Mouse (Mus musculus): ENCODE measurements around the gene Lrrc36.
A peak's percentile ranks its signal among the peaks of the same experiment; 100 is the strongest.

Gene Lrrc36

DNA sequence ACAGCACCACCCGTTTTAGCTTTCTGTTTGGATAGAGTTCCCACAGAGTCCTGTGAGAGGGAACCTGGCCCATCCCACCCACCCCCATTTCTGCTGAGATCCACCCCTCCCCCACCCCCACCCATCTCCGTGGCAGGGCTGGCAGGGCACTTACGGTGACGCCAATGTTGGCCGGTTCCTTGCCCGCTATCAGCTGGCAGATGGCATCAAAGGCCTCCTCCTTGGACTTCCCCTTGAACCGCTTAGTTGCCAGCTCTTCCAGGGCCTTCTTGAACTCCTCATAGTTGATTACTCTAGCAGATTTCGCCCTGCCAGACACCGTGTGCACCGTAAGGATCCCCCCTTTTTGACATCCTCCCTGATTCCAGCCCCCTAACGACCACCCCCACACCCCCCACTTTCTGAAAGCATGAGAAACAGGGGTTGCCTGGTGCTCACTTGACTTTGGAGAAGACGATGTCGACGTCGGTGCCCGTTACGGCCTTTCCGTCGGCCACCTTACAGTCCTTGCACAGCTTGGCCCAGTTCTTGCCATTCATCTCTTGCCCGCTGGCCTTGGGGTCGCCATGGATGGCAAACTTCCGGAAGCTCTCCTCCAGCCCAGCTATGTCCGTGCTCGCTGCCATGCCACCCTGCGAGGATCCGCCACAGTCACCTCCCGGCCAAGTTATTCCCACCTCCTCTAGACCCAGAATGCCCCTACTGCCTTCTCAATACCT, 54.8 kb downstream of the Lrrc36 start:
- no peak for DNase-seq

DNA sequence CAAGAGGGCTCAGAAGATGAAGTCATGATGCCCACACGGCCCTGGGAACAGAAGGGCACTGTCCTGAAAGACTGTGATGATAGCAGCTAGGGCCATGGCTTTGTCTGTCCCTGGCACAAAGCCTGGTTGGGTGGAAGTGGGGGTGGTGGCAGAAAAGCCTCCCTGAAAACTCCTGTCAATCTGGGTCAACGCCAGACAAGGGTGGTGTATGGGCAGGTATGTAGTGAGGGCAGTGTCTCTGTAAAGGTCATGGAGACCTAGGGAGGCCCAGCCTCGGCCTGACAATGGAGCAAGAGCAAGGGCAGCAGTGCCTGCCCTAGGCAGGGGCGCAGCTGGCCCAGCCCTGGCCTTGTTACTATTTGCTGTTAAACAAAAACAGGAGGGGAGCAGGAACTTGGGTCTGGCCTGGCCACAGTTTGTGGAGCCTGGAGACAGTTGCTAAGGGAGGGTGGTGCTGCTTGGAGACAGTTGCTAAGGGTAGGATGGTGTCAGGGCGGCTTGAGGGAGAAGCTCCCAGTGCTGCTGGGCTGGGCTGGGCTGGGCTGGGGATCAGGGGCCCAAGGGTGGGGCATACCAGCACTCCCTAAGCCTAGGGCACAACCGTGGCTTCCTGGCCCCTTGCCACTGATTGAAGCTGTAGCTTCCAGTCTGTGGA, 55.8 kb downstream of the Lrrc36 start:
- peak; percentile 85 for DNase-seq

- peak; percentile 16 for DNase-seq
Measured at GRCm38 (mm10) chr8:105469816-105470215, 56.4 kb downstream of the Lrrc36 start.

- no peak for DNase-seq
Measured at GRCm38 (mm10) chr8:105470262-105470661, 56.9 kb downstream of the Lrrc36 start.

- no peak for DNase-seq
Measured at GRCm38 (mm10) chr8:105470681-105471313, 57.4 kb downstream of the Lrrc36 start.

DNA sequence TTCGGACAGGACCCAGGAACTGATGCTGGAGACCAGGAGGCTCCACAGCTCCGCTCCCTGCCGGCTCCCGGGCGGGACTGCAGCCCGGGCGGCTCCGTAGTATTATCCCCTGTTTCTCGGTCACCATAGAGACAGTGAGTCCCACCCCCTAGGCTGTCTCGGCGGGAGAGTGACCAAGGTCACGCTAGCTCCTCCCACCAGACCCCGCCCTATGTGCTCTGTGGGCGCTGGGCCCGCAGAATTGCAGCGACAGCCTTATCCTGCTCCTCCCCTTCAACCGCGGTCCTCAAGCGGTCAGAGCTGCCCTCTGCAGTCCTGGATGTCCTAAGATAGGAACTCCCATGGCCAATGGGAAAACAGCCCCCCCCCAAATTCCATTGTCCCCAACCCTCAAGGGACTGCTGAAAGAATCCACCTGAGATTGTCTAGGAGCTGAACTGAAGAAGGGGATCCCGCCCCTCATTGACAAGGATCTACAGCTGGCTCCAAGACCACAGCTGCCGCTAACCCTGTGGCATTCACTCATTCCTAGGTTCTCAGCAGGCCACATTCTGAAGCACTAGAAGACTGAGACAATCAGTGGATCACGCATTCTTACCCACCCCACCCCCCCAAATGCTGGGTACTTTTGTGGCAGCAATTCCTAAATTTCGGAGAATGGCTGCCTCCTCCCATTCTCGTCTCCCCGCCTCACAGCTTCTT, 58.1 kb downstream of the Lrrc36 start, which contains the start of gene Tppp3:
Tppp3 (minus strand) TSS at position 213 of the 702 bp plus-strand sequence.
- peak; percentile 100 for DNase-seq

DNA sequence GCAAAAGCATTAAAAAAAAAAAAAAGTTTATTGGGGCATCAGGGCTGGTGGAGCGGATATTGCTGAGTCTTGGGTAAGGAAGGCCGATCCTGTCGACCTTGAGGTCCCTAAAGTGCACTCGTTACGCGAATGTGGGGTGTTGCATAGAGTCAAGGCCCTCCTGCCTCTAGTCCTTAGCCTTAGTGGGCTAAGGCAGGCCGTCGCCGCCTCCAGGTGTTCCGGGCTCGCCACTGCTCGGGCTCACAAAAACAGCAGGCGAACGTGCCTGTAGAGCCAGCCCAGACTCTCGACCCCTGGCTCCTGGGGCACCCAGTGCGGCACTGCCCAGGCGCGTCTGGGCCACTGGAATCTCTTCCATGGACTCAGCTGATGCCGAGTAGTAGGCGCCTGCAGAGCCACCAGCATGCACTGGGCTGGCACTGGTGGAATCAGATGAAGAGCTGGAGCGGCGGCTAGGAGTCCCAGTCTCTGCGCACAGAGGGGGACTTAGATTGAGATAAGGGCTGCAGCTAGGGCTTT, 59.1 kb downstream of the Lrrc36 start:
- DNase-seq: no peak

DNA sequence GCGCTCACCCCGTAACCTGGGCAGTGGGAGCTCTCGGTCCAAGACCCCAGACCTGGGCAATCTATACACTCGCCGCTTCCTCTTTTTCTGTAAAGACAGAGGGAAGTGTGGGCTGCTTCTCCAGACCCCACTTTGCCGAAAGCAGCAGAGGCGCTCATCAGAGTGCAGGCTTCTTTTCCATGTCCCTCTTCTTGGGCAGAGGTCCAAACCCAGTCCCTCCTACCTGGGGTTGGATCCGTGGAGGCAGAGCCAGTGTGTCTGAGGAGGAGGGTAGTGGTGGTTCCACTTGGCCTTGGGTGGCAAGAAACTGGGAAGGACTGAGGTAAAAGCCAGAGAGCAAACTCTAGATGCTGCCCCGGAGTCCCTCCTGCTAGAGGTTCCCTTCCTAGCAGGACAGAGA, 59.6 kb downstream of the Lrrc36 start:
- DNase-seq: no peak

DNA sequence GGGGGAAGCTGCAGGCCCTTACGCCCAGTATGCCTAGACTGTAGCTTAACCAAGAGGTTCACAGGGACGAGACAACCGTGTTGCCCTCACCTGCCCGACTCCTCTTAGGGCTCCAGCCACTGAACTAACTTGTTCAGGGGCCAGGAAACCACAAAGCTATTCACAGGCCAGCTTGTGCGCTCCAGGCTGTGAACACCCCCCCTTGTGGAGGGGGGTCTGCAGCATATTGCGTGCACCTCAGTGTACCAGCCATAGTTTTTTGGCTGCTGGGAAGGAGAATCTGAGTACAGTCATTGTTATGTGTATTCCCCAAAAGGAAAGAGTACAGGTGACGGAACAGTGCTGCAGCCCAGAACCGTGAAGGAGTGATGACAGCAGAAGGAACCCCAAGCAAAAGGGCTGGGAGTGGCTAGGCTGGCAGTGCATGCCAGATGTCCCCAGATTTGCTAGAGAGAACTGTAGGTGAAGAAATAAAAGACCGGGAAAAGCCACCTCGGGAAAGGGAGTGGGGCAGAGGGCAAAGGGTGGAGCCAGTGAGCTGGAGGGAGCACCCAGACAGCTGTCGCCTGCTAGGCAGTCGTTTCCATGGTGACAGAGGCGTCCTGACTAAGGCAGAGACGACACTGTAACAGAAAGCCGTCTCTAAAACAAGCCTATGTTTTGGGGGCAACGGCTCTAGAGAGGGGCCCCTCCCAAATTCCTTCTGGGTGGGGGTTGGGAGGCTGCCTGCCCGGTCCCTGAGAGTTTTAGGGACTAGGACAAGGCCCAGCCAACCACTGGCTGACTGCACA, 60.6 kb downstream of the Lrrc36 start:
- DNase-seq: peak; percentile 89

DNA sequence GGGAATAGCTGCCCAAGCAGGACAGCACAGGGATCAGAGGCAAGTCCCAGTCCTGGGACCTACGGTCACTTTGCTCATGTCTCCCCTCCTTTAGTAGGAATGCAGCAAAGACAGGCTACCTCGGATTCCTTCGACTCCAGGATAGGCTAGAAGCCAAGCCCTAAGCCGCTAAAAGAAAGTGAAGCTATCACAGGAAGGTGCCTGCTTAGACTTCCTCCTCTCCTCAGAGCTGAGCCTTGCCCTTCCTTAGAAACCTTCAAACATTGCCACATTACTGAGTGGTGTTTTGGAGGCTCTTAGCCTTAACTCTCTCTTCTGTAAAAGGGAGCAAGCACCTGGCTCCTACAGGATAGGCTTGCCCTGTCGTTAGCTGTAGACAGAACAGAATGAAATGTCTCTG, 61.3 kb downstream of the Lrrc36 start:
- peak; percentile 35 for DNase-seq

GRCm38 (mm10) chr8:105475254-105475653, 61.9 kb downstream of the Lrrc36 start:
- DNase-seq: peak; percentile 69

DNA sequence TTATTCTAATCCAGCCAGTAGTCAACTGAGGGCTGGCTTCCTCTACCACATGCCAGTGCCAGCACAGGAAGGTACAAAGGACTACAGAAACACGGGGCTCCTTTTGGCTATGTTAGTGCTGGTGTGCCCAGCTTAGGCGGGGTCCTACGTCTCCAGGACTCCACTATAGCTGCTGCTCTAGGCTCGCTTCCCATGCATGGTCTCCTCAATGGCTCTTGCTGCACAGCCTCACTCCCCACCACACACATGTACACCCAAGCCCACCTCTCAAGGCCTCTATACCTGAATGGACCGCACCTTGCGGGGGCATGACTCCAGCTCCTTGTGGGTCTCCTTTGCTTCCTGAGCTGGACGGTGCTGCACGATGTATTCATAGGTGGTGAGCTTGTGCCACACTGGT, 62.4 kb downstream of the Lrrc36 start:
- no peak for DNase-seq

GRCm38 (mm10) chr8:105476161-105476560, 62.8 kb downstream of the Lrrc36 start:
- no peak for DNase-seq

DNA sequence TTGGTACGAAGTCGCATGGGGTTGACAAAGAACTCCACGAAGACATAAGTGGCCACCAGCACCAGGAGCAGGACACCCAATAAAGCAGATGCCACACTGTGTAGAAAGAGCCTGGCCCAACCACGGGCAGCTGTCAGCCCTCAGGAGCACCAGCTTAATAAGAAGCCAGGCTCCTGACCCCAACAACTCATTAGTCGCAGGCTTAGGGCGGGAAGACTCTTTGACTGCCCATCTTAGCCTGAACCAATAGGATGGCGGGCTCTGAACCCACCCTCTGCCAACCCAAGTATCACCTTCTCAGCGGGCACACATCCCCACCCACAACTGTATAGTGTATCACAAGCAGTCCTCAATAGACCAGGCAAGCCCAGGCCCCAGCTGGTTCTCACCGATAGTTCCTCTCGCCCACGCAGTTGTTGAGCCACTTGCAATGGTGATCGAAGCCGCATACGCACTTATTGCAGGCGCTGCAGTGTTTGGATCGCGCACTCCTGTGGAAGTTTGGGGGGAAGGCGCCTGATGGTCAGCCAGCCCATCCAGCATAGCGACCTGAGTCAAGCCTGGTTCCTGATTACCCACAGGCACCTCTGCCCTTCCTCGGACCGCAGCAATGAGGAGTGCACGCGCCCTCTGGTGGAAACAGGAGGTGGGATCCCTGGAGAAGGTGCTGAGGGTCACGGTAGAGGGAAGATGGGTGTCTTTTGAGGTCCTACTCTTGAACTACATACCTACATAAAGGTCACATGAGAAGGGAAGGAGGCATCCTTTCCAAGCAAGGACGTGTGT, 63.5 kb downstream of the Lrrc36 start:
- peak; percentile 82 for DNase-seq

GRCm38 (mm10) chr8:105477792-105478191, 64.4 kb downstream of the Lrrc36 start:
- DNase-seq: peak; percentile 13

- DNase-seq: peak; percentile 14
Measured at GRCm38 (mm10) chr8:105481013-105481412, 67.6 kb downstream of the Lrrc36 start.

GRCm38 (mm10) chr8:105481453-105481852, 68.1 kb downstream of the Lrrc36 start:
- peak; percentile 65 for DNase-seq

DNA sequence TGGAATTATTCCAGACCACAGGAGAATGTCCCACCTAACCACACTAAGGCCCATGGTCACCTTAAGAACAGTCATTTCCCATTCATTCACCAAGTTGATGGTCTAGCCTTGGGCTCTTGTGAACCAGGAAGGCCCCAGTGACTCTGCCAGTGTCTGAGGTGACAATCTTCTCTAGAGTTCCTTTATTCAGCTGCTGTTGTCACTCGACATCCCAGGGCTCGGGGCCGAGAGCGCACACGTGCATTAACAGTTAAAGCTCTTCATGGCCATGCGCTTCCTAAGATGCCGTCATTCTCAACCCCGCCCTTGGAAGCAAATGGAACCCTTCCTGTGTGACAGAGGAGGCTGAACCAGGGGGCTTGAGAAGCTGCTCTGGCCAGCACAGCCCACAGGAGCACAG, 68.8 kb downstream of the Lrrc36 start:
- DNase-seq: no peak

- peak; percentile 87 for DNase-seq
Measured at GRCm38 (mm10) chr8:105483212-105484029, 70.0 kb downstream of the Lrrc36 start.

DNA sequence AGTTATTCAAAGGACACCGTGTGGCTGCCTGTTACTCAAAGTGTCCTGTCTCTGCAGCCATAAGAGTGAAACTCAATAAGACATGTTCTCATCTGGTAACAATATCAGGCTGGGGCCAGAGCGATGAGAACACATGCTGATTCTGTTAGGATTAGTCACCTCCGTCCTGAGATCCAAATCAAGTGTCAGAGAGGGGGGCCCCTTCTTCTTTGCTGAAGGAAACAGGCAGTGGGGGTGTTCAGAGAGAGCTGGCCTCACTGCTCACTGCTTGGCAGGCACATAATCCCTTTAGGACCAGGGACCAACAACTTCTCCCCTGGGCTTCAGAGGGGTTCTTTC, 70.6 kb downstream of the Lrrc36 start:
- DNase-seq: no peak

- DNase-seq: peak; percentile 84
Measured at GRCm38 (mm10) chr8:105484392-105484791, 71.0 kb downstream of the Lrrc36 start.
